Mouse (Mus musculus): ENCODE data around the gene Fermt3.
A peak's percentile ranks its signal among the peaks of the same experiment; 100 is the strongest.
"Not testable (repeated sequence)": the region's sequence is repeated elsewhere in the genome, so short reads cannot be mapped to it uniquely, and the experiment has no call there.

The Fermt3 gene

DNA sequence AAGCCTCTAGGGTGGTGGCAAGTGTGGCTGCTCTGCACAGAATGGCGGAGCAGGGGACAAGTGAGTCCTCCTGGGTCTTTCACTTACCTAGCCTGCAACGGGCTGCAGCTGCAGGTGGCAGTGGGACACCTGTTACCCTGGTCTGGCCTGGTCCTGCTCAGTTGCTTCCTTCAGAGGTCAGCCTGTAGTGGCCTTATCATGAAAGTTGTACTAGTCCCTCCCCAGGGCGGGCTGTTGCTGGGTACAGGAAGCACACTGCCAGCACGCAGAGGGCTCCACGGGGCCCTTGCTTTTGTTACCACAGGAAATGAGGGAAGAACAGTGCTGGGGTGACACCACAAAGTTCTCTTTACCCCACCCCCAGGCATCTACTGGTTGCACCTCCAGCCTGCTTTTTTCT, at the start of gene Fermt3:
TSS of gene Fermt3 (minus strand) at position 279 of the 400 bp plus-strand sequence.
- peak; percentile 82 to 86 for DNase-seq (ENCODE audit: low spot score in 2 of 2)

DNA sequence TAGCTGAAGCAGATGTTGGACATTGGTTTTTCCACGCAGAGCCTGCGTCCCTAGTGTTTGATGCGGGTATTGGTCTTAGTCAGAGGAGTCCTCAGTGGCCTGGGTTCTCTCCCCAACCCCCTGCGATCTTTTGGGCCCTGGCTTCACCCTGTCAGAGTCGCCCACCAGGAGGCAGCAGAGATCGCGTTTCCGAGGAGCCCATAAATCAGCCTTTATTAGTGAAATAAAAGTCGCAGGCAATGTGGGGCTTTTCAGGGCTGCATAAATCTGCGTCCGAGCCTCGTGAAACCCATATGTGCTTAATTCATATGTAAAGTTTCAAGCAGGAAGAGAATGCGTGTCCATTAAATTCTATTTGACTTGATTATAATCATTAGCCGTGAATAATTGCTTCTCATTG, 48.9 kb upstream of the Fermt3 start:
- peak; percentile 63 to 90 for DNase-seq (ENCODE audit: low spot score in 2 of 2)

DNA sequence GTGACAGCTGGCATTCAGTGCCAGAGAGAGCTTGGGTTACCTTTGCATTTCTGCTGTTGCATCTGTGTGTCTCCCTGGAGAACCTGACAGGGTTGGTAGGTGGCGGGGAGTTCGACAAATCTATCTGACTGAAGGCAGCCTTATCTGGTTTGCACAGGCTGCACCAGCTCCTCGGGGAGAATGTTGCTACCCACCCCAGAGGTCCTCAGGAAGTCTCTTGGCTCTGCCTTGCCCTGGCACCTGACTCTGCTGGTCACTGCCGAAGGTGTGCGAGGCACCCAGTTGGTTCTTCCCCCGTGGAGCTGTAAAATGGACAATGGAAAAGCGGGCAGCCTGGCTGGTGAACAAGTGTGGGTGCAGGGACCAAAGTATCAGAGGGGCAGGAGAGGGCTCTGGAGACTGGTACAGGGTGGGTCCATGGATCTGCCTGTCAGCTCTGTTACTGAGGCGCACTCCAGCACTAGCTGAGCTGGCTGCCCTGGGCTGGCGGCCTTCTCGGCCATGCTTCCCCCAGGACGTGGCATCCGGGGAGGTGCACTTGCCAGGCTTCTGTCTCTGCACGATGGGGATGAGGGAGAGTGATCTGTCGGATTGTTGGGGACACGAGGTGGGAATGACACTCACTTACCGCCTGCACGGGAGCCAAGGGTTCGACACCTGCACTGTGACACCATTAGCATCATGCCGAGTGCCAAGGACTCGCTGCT, 48.2 kb upstream of the Fermt3 start:
- DNase-seq (ENCODE audit: low spot score in 2 of 2) = peak; percentile 12 to 24

DNA sequence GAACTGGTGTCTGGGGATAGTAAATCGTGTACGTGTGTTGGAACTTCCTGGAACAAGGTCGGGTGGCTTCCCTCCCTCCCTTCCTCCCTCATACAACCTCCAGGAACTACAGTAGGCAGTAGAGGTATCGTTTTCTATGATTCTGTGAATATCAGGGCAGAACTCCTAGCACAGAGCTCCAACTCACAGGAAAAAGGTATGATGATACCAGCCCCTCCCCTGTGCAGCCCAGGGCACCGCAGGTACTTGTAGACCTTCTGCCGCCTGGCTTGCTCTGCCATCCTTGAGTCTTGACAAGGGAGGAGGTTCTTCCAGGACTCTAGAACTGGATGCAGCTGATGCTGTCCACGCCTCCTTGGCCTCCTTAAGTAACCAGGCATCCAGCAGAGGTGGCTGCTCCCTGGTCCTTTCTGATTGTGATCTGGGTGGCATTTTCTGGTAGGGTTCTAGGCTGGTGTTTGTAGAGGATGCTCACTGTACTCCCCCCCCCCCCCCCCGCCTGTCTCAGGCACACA, 47.6 kb upstream of the Fermt3 start:
- peak in 1 of 2 experiments; percentile 13 for DNase-seq (ENCODE audit: low spot score in 2 of 2)

DNA sequence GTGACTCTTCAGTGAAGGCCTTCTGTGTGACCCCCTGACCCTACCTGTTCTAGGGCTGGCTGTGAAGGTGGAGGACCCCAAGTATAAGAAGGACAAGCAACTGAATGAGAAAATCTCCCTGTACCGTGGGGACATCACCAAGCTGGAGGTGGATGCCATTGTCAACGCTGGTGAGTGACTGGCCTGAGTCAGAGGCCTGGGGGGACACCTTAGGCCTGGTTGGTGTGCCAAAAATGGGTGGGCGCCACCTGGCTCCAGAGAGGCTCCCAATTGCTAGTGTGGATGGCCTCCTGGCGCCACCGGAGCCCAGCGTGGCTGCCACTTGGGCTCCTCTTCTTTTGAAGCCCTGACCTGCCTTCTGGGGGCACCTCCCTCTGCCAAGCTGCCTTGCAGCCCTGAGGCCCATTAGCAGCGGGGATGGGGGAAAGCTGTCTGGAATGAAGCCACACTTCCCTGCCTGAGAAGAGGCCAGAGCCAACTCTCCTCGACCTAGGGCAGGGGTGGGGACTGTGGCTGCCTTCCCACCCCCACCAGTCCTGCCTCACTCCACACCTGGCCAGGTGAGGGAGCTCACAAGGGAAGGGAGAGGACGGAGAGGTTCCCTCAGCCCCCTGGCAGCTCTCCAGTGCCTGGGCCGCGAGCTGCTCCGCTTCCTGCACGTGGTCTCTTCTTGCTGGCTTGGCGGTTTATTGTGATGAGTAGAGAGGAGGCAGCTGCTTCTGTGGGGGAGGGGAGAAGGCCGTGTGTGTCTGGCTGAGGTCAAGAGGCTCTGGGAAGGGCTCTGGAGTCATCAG, 47.0 kb upstream of the Fermt3 start:
- DNase-seq (ENCODE audit: low spot score in 2 of 2) = peak; percentile 74 to 76

DNA sequence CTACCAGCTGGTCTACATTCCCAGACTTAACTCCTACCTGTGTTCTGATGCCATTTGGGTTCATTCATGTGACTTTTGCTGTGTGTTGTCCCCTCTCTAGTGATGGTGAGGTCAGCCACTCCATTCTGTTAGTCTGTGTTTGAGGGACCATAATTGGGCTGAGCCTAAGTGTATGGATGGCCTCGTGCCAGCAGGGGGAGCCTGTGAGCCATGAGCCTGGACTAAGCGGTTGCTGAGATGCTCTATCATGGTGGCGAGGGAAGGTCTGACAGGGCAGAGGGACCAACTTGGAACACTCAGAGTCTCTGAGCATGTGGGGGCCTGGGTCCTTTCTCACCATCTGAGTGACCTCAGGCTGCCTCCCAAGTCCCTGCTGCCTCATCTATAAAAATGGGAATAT, 45.3 kb upstream of the Fermt3 start:
- DNase-seq (ENCODE audit: low spot score in 2 of 2) = peak; percentile 73 to 89

DNA sequence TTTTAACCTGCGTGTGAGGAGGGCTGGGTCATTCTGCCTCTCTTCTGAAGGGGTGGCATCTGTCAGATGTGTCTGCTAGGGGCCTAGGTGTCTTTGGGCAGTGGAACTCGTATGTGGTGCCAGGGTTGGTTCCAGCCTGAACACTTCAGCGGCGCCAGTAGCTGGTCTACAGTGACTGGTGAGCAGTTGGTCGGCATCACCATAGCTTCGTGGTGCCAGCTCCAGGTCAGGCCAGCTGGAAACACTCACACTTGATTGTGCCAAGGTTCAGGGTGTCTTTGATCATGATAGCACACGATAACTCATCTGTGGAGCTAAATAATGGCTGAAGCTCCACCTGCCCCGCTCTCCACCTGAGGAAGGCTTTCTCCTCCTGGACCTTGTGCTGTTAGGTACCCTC, 43.6 kb upstream of the Fermt3 start:
- DNase-seq (ENCODE audit: low spot score in 2 of 2) = no peak

DNA sequence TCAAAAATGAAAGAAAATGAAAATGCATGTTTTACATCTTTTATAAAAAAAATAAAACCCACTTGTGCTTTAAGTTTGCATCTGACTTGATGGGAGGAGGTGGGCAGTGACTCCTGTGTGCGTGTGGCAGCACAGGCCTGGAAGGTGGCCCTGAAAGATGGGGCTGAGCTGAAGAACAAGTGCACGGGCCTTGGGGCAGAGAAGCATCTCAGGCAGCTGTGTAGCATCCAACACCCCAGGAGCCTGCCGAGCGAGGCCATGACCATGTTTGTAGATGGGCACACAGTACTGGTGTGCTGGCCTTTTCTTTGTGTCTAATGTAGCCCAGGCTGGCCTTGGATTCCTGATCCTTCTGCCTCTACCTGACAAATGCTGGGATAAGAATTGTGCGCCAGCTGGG, 42.8 kb upstream of the Fermt3 start:
- no peak for DNase-seq (ENCODE audit: low spot score in 2 of 2)

DNA sequence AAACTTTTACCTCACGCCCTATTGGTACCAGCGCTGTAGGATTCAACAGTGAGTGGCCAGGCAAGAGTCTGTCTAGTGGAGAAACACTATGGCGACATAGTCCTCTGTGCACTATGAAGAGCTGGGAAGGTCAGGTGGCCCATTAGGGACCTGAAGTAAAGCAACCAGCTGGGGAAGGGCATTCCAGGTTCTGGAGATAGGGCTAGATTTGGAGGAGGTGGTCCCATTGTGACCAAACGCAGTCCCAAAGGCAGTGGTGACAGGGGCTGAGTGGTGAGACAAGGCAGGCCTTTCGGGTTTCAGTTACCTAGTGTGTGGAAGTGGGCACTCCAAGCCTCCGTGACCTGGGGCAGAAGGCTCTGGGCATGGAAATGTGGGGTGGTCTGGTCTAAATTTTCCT, 39.3 kb upstream of the Fermt3 start:
- no peak for DNase-seq (ENCODE audit: low spot score in 2 of 2)

DNA sequence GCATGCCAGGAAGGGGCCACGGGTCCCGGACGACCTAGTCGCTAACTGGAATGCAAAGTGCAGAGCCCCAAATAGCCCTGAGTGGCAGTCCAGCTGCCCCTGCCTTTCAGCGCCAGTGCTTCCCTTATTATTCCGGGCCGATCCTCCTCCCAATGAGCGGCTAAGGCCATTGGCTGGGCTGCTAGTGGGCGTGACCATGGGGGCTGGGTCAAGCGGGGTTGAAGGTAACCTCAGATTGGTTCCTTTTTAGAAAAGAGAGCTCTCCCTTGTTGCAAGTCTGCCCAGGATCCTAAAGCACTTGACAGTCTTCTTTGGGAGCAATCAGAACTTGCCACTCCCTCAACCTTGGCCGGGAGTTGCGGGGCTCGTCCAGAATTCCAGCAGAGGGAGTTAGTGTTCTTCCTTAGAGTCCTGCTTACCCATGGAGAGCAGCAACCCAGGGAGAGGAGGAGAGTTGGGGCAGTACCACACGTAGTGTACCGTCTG, 38.5 kb upstream of the Fermt3 start:
- peak; percentile 38 to 39 for DNase-seq (ENCODE audit: low spot score in 2 of 2)

DNA sequence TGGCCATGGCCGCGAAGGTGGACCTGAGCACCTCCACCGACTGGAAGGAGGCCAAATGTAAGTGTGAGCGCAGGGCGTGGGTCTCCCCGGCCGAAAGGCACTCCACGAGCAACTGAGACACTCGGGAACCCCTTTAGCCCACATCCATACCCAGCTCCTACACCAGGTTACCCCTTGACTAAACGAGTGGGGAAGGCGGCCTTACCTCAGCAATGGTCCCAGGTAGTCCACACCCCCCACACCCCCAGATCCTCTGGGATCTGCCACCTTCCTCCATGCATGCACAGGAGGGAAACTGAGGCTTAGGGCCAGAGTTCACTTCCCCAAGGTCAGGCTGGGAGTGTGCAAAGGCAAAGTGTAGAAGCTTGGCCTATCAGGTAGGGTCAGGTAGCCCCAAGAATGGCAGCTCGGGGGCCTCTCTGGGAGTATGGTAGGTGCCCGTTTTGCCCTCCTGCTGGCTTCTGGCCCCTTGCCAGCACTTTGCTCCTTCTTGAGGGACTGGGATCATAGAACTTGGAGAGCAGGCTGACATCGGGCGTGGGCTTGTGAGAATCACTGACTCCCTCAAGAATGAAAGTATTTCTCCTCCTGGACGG, 38.0 kb upstream of the Fermt3 start:
- no peak for DNase-seq (ENCODE audit: low spot score in 2 of 2)

DNA sequence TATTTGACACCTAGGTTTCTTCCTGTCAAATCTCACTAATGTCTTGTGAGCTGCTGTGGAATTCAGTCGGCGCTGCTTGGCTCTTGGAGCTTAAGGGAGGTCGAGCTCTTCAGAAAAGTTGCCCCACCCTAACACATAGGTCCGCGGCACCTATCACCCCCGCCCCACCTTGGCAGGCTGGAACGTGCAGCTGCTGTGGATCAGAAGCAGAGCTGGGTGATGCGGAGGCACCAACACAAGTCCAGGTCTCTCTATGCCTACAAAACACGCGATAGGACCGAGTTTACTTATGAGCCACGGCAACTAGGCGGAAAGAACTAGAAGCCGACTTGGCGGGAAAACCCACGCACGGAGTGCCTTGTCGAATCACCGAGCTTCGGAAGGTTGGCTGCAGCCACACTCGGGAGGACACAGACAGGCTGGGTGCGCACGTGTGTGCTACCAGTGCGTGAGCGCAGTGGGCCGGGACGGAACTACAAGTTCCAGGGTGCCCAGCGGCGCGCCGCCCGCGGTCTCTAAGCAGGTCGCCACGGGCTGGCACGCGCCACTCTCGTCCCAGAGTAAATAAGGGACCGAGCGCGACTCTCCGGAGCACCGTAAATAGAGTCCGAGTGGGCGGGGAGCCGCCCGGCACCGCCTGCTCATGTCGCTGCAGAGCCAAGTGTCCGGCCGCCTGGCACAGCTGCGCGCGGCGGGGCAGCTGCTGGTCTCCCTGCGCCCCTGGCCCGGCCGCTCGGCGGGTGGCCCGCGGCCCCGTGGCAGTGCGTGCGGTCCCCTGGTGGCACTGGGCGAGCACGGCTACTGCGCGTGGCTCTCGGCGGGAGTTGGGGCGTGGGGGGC, 37.2 kb upstream of the Fermt3 start, which contains the start of gene Macrod1:
TSS of gene Macrod1 (plus strand) at position 563 of the 840 bp plus-strand sequence.
- peak; percentile 60 to 77 for DNase-seq (ENCODE audit: low spot score in 2 of 2)

DNA sequence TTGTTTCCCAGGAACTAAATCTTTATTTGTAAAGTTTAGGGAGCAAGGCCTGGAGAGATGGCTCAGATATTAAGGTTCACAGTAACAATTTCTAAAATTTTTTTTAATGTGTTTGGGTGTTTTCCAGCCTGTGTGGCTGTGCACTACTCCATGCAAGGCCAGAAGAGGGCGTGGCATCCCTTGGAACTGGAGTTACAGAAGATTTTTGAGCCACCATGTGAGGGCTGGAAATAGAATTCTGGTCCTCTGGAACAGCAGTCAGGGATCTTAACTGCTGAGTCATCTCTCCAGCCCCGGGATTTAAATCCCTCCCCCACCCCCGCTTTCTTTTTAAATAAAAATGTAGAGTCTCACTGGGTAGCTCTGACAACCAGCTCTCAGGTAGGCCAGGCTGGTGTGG, 35.9 kb upstream of the Fermt3 start:
- no peak for DNase-seq (ENCODE audit: low spot score in 2 of 2)

DNA sequence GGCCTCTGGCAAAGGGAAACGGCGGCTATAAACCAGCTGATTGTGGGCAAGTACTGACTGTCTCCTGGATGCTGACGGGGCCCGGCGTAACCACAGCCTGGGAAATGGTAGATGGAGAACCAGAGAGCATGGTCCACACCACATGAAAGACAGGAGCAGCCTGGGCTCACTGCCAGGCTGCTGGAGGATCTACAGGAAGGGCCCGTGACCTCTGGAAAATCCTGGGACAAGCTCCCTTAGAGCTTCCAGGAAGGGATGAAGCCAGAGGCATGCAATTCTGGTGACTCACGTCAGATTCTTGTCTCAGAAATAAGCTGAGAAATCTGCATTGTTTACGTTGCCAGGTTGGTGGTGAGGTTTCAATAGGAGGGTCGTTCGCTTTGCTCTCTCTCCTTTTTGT, 35.5 kb upstream of the Fermt3 start:
- no peak for DNase-seq (ENCODE audit: low spot score in 2 of 2)

DNA sequence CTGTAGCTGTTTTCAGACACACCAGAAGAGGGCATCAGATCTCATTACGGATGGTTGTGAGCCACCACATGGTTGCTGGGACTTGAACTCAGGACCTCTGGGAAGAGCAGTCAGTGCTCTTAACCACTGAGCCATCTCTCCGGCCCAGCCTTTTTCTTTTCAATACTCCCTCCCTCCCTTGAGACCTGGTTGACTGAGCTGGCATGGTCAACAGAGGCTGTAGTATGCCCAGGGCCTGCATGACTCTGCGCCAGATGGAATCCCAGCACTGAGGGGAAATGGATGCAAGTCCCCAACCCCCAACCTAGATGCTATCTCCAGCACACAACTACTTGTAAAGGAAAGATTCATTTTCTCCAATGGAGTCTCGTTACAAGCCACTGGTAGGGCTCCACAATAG, 34.1 kb upstream of the Fermt3 start:
- not testable (repeated sequence) for DNase-seq (ENCODE audit: low spot score in 2 of 2)

DNA sequence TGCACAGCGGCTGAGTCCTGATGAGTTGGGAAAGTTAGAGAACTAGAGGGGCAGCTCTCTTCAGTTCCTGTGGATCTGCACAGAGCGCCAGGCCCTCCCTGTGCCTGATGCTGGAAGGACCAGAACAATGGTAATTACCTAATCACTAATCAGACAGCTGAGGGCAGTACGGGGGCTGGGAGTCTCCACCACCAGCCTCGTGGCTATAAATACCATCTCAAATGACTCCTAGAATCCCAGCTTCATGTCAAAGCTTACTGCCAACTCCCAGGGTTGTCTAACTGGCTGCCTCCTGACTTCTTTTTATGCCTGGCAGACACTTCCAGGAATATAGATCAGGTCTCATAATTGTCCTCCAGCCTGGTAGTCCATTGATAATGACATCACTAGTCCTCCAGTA, 25.4 kb upstream of the Fermt3 start:
- DNase-seq (ENCODE audit: low spot score in 2 of 2) = no peak

DNA sequence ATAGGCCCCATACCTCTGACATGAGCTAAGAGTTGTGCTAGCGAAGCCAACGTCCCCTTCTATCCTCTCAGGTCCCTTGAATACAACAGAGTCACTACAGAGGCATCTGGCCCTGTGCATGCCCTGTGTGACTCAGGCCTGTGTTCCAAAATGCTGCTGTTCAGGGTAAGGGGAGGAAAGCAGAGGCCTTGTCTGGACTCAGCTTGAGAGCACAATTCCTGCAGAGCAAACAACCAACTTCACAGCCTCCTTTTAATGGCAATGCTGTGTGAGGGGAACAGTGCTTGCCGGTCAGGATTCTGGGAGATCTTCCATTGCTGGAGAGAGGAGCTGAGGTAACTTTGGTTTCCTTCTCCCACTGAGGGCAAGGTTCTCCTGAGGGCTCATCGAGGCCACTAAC, 25.0 kb upstream of the Fermt3 start:
- DNase-seq (ENCODE audit: low spot score in 2 of 2) = no peak

DNA sequence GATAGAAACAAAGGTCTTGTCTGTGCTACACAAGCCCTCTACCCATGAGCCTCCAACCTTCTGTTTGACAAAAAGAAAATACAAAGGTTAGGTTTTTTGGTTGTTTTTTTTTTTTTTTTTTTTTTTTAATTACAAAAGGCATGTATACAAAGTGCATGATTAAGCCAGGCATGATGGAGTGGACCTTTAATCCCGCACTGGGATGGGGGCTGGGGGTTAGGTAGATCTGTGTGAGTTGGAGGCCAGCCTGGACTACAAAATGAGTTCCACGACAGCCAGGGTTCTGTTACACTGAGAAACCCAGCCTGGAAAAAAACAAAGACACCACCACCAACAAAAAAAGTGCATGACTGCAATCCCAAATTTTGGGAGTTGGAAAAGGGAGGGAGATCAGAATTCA, 21.9 kb upstream of the Fermt3 start:
- DNase-seq (ENCODE audit: low spot score in 2 of 2) = no peak

DNA sequence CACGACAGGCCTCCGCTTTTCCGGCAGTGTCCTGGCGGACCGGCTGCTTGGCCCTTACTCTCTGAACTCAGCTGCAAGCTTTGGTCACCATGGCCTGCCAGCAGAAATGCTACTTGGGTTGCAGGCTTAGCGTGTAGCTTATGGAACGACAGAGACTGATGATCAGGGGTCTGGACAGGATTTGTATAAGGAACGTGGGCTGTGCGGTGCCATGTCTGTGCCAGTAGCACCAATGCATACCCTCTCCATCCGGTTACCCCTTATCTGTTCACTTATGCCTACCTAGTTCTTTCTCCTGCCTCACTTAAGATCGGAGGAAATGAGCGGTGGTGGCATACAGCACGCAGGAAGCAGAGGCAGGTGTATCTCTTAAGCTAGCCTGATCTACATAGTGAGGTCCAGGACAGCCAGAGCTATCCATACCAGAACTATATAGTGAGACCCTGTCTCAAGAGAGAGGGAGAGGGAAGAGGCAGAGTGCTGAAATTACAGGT, 21.4 kb upstream of the Fermt3 start:
- no peak for DNase-seq (ENCODE audit: low spot score in 2 of 2)

DNA sequence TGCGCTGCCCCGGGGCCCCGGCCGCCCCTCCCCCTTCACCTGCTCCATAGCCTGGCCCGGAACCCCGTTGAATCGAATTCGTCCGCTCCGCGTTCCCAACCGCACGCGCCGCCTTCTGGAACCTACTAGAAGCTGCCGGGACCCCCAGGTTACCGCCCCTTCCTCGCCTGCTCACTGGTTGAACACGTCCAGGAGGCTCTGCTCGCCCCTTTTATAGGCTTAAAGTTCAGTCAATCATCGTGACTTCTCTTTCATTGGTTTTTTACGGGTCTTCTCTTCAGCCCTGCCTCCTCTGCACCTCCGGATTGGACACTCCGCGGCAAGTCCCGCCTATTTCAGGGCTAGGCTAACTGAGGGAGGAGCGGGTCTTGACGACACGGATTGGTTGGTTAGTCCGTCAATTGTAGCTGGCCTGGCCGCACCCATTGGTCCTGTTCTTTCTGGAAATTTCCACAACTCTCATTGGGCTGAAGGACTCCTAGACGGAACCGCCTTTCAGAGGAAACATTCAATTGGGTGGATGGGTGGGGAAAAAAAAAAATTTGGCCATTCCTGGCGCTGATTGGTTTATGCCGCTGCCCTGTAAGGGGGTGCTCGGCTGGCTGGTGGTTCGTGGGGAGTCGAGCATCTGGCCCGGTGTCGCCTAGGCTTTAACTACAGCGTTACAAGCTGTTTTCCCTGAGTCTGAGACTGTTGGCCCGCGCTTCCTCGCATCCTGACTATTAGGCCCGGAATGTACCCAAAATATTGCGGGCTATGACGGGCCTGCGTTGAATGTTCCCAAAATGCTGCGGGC, 20.8 kb upstream of the Fermt3 start, which contains the start of gene Stip1:
TSS of gene Stip1 (minus strand) at position 127 of the 796 bp plus-strand sequence.
- DNase-seq (ENCODE audit: low spot score in 2 of 2) = peak; percentile 97 to 100

Measured in thymus, postnatal 10 days (tissue).